Mouse (Mus musculus) myocyte (in vitro differentiated cells): ENCODE data around the gene Lamtor2.

Source experiments
- CEBPB ChIP-seq: IDR thresholded peaks from 2 replicates; pipeline ENCODE4 v1.6.1; 2011; ENCODE audit warnings: mild to moderate bottlenecking, moderate library complexity; ENCODE audit not compliant: poor library complexity, insufficient read depth, severe bottlenecking
- E2F4 ChIP-seq: IDR thresholded peaks from one replicate; pipeline ENCODE4 v1.6.1; 2011; ENCODE audit warnings: mild to moderate bottlenecking, control low read depth, moderate library complexity; ENCODE audit not compliant: insufficient read depth
- MAX ChIP-seq: IDR thresholded peaks from one replicate; pipeline ENCODE4 v1.6.1; 2011; ENCODE audit warnings: low read depth, mild to moderate bottlenecking, control low read depth
- MYOD1 ChIP-seq, 3 experiments: IDR thresholded peaks; one replicate each; pipeline ENCODE4 v1.6.1; 2011; ENCODE audit warnings: control low read depth in 2 of 3, low read depth in 2 of 3, mild to moderate bottlenecking in 2 of 3, moderate library complexity in 1 of 3; ENCODE audit not compliant: insufficient read length in 2 of 3, control insufficient read depth in 1 of 3
- MYOG ChIP-seq, 3 experiments: IDR thresholded peaks; one replicate each; pipeline ENCODE4 v1.6.1; 2011; ENCODE audit warnings: control low read depth in 2 of 3, low read depth in 2 of 3, mild to moderate bottlenecking in 2 of 3; ENCODE audit not compliant: insufficient read length in 2 of 3, control insufficient read depth in 1 of 3, insufficient read depth in 1 of 3
- POLR2A ChIP-seq: IDR thresholded peaks from one replicate; pipeline ENCODE4 v1.6.1; 2011; ENCODE audit warnings: low read depth, mild to moderate bottlenecking, control low read depth, moderate library complexity; ENCODE audit not compliant: insufficient read length
- POLR2AphosphoS2 ChIP-seq: IDR thresholded peaks from one replicate; pipeline ENCODE4 v1.6.1; 2011; ENCODE audit warnings: low read depth, control low read depth; ENCODE audit not compliant: insufficient read length
- TCF12 ChIP-seq: IDR thresholded peaks from one replicate; pipeline ENCODE4 v1.6.1; 2011; ENCODE audit warnings: mild to moderate bottlenecking, control low read depth; ENCODE audit not compliant: poor library complexity, insufficient read depth, severe bottlenecking
- USF1 ChIP-seq: IDR thresholded peaks from one replicate; pipeline ENCODE4 v1.6.1; 2011; ENCODE audit warnings: low read depth, mild to moderate bottlenecking, control low read depth, moderate library complexity

- TF ChIP-seq POLR2A, result peak; percentile 23
- TF ChIP-seq POLR2AphosphoS2, result no peak
- TF ChIP-seq MYOD1 (IDR thresholded peaks at IDR 0.05; ENCODE audit: control insufficient read depth in 1 of 3, insufficient read length in 2 of 3, low read depth in 2 of 3), result peak in 1 of 3 experiments; percentile 50
- no peak for TF ChIP-seq E2F4
- TF ChIP-seq CEBPB, result no peak
- TF ChIP-seq MYOG (IDR thresholded peaks at IDR 0.05; ENCODE audit: control insufficient read depth in 1 of 3, insufficient read depth in 1 of 3, insufficient read length in 2 of 3, low read depth in 2 of 3), result no peak
- TF ChIP-seq TCF12, result no peak
- TF ChIP-seq MAX, result peak; percentile 24
- TF ChIP-seq USF1, result peak; percentile 61
Observed at GRCm38 (mm10) chr3:88512896-88513545, 39.9 kb downstream of the Lamtor2 start.
